Mouse (Mus musculus): ENCODE data around the gene Gfpt2.
"Not testable (repeated sequence)": the region's sequence is repeated elsewhere in the genome, so short reads cannot be mapped to it uniquely, and the experiment has no call there.

The Gfpt2 gene

GRCm38 (mm10) chr11:49793619-49794341 is at the start of gene Gfpt2:
TSS of gene Gfpt2 (plus strand) at chr11:49794178.
- peak; percentile 83 to 89 for DNase-seq

- DNase-seq: no peak
Measured at GRCm38 (mm10) chr11:49744981-49745380, 49.0 kb upstream of the Gfpt2 start.

GRCm38 (mm10) chr11:49745839-49746238 is 48.1 kb upstream of the Gfpt2 start:
- no peak for DNase-seq

- DNase-seq: no peak
Measured at GRCm38 (mm10) chr11:49746756-49747155, 47.2 kb upstream of the Gfpt2 start.

DNA sequence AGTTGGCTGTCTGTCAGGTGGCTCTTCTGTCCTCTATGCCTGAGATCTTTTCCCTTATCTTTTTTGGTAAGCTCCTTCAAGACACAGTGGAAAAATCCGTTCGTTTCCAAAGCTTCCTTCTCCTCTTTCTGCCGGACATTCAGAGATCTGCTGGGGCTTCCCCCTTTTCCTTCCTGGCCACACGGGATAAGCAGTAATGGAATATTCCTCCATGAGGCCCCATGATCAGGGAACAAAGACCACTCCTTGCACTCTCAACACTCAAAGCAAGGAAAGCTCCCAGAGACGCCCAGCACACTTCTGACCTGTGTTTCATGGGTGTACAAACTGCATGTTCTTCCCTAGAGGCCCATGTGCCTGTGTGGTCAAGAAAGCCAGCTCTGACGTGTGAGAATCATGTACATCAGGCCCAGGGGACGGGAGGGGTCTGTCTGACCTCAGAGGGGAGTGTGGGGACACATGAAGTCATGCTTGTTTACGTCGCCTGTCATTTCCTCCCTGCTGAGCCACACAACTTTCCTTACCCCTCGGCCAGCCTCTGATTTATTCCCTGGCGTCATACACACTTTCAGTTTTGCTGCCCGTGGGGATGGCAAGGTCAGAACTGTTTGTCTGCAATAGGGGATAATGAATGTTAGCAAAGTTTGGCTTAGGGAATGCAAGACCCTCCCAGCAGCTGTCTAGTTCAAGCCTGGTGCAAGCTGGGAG is 38.9 kb upstream of the Gfpt2 start:
- DNase-seq: peak in 1 of 2 experiments; percentile 39

DNA sequence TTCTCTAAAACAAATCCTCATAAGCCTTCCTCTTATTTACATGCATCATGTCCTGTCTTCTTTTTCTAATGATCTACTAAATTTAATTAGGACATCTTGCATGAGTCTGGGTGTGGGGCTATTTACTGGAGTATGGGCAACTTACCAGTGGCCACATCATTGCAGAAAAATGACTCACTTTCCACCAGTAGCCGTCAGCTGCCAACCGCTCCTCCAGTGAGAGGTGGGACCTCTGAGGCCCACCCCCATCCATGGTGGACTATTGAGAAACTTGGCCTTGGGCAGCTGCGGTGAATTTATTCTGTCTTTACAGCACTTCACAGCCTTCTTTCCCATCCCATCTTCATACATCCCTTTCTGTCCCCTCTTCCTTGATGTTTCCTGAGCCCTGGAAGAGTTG is 35.9 kb upstream of the Gfpt2 start:
- DNase-seq: no peak

DNA sequence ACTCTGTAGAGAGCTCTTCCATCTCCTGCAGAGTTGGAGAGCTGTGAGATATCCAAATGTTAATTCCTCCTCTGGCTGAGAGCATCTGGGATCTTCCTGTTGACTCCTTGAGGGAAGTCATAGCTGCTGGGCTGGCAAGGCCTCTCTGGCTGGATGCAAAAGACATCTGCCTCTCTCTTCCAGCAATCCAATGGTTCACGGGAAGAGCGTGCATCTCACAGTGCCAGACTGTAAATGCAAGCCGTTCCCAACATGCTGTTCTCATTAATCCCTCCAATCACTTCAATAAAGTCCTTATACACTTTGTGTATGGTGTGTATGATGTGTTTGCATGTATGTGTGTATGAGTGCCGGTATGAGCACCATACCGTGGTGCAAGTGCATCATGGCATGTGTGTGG is 32.8 kb upstream of the Gfpt2 start:
- no peak for DNase-seq

DNA sequence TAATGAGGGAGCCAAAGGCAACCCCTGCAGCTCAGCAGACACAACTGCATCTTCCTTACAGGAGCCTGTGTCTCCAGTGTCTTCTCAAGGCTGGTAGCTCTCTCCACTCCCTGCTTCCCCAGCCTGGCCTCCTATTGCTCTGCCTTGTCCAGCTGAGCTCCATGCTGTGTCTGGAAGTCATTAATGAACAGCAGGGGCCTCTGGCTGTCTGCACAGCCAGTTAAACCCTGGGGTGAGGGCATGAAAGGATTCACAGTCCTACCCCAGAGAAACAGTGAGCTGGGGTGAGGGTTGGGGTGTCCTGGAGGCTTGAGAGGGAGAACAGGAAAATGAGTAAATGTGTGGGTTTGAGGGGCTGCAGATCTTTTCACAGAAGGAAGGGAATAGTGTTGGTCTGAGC is 30.4 kb upstream of the Gfpt2 start:
- peak in 1 of 2 experiments; percentile 10 for DNase-seq

DNA sequence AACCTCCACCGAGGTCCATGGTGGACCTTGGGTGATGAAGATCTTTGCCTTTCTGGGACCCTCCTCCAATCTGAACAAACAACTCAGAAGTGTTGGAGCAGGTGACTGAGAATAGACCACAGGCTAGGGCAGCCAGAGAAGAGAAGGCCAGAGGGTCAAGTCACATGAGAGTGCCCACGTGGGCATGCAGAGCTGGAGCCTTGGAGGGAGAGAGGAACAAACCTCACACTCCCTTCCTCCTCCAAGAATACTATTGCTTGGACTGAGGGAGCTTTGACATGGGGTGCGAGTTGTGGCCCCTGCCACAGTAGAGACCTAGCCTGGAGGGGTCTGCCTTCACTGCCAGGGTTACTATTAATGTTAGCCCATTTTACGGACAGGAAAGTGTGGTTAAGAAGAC is 30.0 kb upstream of the Gfpt2 start:
- DNase-seq: peak in 1 of 2 experiments; percentile 29

DNA sequence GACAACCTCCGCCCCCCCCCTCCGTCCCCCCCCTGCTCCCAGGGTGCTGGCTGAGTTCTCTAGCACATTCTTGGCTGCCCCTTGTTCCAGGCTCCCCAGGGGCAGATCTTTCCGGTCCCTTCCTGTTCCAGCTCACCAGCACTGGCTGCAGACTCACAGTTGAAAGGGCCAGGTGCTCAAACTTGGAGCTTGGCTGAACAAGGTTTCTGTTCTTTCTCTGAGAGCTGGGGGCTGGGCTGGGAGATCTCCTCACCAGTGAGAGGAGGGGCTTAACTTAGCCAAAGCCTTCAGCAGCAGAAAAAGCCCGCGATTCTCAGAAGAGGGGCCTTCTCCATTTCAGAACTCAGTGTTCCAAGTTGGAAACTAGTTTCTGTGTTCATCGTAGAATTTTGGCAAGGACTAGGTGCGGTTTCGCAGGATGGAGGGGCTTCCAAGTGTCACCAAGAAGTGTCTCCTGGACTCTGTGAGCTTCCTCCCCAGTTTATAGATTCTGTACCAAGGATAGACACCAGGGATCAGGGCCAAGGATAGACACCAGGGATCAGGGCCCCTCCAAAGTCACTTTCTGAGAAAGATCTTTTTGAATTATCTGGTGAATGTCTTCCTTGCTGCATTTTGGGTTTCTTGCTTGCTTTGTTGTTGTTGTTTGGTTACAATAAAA is 29.2 kb upstream of the Gfpt2 start:
- peak; percentile 76 to 84 for DNase-seq

GRCm38 (mm10) chr11:49765377-49766136 is 28.4 kb upstream of the Gfpt2 start:
- no peak for DNase-seq

DNA sequence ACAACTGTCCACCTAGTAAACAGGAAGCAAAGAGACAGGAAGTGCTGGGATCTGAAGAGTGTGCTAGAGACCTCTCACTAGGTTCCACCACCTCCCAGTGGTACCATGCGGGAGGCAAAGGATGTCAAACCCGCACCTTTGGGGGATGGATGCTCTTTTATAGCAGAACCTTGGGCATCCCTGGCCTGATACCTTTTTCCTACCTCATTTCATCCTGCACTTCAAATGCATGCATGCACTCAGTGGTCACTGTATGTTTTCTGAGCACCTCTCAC is 27.9 kb upstream of the Gfpt2 start:
- no peak for DNase-seq

- not testable (repeated sequence) for DNase-seq
Measured at GRCm38 (mm10) chr11:49767497-49767896, 26.5 kb upstream of the Gfpt2 start.

GRCm38 (mm10) chr11:49768781-49769180 is 25.2 kb upstream of the Gfpt2 start:
- DNase-seq: no peak

DNA sequence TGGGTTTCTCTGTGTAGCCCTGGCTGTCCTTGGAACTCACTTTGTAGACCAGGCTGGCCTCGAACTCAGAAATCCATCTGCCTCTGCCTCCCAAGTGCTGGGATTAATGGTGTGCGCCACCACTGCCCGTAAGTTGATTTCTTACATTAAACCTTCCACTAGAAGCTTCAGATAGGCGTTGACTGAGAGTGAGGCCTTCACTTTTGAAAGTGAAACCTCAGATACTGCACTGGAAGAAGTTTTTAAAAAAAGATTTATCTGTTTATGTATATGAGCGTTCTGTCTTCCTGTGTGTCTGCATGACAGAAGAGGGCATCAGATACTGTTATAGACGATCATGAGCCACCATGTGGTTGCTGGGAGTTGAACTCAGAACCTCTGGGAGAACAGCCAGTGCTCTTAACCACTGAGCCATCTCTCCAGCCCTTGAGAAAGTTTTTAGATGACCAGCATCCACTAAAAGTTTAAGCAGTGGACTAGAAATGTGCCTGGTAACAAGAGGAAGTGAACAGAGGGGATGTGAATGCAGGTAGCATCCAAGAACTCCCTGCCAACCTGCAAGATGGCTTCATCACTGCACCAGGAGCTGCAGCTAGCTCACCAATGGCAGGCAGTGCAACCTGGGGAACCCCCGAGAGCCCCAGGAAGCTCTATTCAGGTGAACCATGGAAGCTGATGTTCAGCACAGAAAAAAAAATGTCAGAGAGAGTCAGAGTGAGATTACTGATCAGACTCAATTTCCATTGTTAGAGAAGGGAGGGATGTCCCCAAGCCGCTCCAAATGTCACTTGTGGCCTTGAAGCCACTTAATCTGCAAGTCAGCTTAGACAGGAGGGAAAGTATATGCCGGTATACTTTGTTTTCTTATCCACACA is 23.1 kb upstream of the Gfpt2 start:
- DNase-seq: no peak

DNA sequence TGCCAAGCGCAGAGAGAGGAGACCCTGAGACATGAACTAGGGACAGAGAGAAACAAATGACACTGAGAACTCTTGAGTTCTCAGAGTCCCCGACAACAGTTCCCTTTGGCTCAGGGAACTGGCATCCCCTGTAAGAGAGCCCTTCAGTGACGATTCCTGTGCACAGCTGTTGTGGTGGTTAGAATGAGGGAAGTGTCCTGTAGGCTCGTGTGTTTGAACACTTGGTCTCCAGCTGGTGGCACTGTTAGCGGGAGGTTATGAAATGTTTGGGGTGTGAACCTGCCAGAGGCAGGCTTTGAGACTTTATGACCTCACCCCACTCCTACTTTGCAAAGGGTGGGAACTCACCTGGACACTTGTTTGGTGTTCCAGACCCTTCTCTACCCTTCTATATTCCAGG is 21.7 kb upstream of the Gfpt2 start:
- no peak for DNase-seq

DNA sequence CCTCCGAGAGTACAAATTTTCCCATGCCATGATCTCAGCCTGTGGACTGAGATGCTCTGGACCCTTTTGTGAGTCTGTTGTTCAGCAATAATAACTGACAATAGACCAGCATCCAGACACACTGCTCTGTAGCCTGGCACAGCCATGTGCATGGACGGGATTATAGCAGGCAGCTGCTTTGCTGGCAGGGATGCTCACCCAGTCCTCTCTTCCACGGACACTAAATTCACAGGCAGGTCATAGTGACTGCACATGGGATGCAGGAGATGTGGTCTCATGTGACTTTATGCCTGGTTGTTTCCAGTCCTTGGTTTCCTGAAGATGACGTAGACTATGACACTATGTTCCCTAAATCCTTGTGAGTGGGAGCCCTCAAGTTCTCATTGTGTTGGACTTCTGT is 19.1 kb upstream of the Gfpt2 start:
- no peak for DNase-seq

- no peak for DNase-seq
Measured at GRCm38 (mm10) chr11:49778844-49779243, 15.1 kb upstream of the Gfpt2 start.

DNA sequence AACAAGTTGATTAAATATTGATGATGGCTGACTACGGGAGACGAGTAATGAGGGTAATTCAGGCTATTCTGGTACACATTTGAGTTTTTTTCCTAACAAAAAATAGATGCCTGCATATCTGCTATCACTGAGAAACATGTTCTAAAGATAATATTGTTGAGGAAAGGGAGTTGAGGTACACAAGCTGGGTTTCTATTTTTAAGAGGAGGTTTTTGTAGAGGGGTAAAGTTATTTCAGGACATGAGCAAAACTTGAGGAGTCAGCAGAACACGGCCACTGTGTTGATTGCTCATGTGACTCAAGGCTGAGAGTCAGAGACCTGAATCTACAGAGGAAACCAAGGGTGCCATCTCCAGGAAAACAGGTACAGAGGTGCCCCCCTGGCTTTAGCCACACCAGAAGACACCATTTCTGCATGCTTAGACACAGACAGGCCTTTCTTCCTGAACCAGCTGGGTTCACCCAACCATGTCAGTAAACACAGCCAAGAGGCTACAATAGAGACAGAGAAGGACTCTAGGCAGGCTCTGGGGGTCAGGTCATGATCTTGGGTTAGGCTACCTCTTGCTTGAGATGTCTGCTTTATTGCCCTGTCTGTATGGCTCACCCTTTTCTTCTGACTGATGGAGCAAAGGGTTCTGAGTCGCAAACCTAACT is 13.7 kb upstream of the Gfpt2 start:
- DNase-seq: no peak

GRCm38 (mm10) chr11:49781833-49782399 is 12.1 kb upstream of the Gfpt2 start:
- DNase-seq: no peak

- peak in 1 of 2 experiments; percentile 11 for DNase-seq
Measured at GRCm38 (mm10) chr11:49793131-49793530, 847 bp upstream of the Gfpt2 start.
